ENCODE assay signal across 7 mouse cellular contexts in genomic region chr16:96327251-96327650, GRCm38 (mm10).
DNase-seq lines count a peak whose midpoint lies in the region; ATAC-seq and TF ChIP-seq lines count a peak whose summit lies in the region.
"Not testable (repeated sequence)": the region's sequence is repeated elsewhere in the genome, so short reads cannot be mapped to it uniquely, and the experiment has no call there.

No protein-coding gene starts in this region.

- peaks cover 32% of the 10 kb centered on the region for H3K4me1 ChIP-seq in E14TG2a.4 (replicated peaks; ENCODE audit: low read depth, low read length)
- H3K4me1 ChIP-seq in intestine, embryonic 14.5 days (replicated peaks; ENCODE audit: control insufficient read depth, insufficient read depth, low read length); lung, embryonic 16.5 days (replicated peaks; ENCODE audit: control insufficient read depth, insufficient read depth, low read length); stomach, embryonic 15.5 days: not testable (repeated sequence)

- WGBS in intestine, embryonic 14.5 days: 47% methylated on average over 9 of the region's 9 CpGs
- 26% methylated on average over 9 of the region's 9 CpGs for WGBS in lung, embryonic 16.5 days
- WGBS in stomach, embryonic 15.5 days: 26% methylated on average over 9 of the region's 9 CpGs

- ATAC-seq in intestine, embryonic 14.5 days (replicated peaks; ENCODE audit: low FRiP score, low TSS enrichment, low read depth): peak; percentile 32; the same call in 1 of the 2 replicates
- not testable (repeated sequence) for ATAC-seq in lung, embryonic 16.5 days (ENCODE audit: low read depth)
- ATAC-seq in stomach, embryonic 15.5 days (ENCODE audit: insufficient read depth, low FRiP score, low read depth): peak; percentile 52; the same call in 1 of the 2 replicates

- H3K4me2 ChIP-seq in intestine, embryonic 14.5 days (ENCODE audit: low read length): not testable (repeated sequence)
- H3K4me2 ChIP-seq in lung, embryonic 16.5 days (ENCODE audit: low read depth, low read length): peak overlapping the region; percentile 27; the same call in 1 of the 2 replicates
- H3K4me2 ChIP-seq in stomach, embryonic 15.5 days: peak overlapping the region; percentile 23; the same call in 1 of the 2 replicates

- peaks cover 15% of the 10 kb centered on the region; the same call in 1 of the 2 replicates for H3K27me3 ChIP-seq in E14TG2a.4 (ENCODE audit: insufficient read depth, low read length)
- not testable (repeated sequence) for H3K27me3 ChIP-seq in intestine, embryonic 14.5 days (replicated peaks; ENCODE audit: control insufficient read depth, insufficient read depth, low read length); lung, embryonic 16.5 days (ENCODE audit: control insufficient read depth, insufficient read depth, low read depth, low read length); stomach, embryonic 15.5 days (replicated peaks)

- not testable (repeated sequence) for H3K36me3 ChIP-seq in E14TG2a.4 (ENCODE audit: insufficient read depth, low read length); intestine, embryonic 14.5 days (ENCODE audit: control insufficient read depth, insufficient read depth, low read length); lung, embryonic 16.5 days (ENCODE audit: control insufficient read depth, insufficient read depth, low read length); stomach, embryonic 15.5 days

- TF ChIP-seq CTCF in E14TG2a.4 (conservative IDR thresholded peaks at IDR 0.05; ENCODE audit: low read length); layer of hippocampus, adult 2 months (conservative IDR thresholded peaks at IDR 0.05): not testable (repeated sequence)

- not testable (repeated sequence) for H3K9ac ChIP-seq in intestine, embryonic 14.5 days (ENCODE audit: low read length); lung, embryonic 16.5 days (ENCODE audit: low read length); stomach, embryonic 15.5 days

- 0 out of 2 replicates have a peak overlapping the region, but pooled peaks have one; percentile 32 for H3K4me3 ChIP-seq in E14TG2a.4 (replicated peaks; ENCODE audit: low read length)
- H3K4me3 ChIP-seq in intestine, embryonic 14.5 days (ENCODE audit: low read depth, low read length); layer of hippocampus, adult 2 months; lung, embryonic 16.5 days (ENCODE audit: low read length); stomach, embryonic 15.5 days (replicated peaks): not testable (repeated sequence)

- DNase-seq in intestine, embryonic 14.5 days (ENCODE audit: low spot score); layer of hippocampus, adult 2 months (ENCODE audit: low spot score in 2 of 2): not testable (repeated sequence)
- peak; percentile 86 for DNase-seq in kidney, adult 9 months
- peak; percentile 58 for DNase-seq in thymus, postnatal 25 days

- not testable (repeated sequence) for H3K27ac ChIP-seq in intestine, embryonic 14.5 days (ENCODE audit: low read depth); lung, embryonic 16.5 days (ENCODE audit: low read length); stomach, embryonic 15.5 days
- peak overlapping the region; percentile 73; the same call in 1 of the 2 replicates for H3K27ac ChIP-seq in layer of hippocampus, adult 2 months

- H3K9me3 ChIP-seq in E14TG2a.4 (ENCODE audit: low read length); intestine, embryonic 14.5 days (ENCODE audit: control insufficient read depth, low read length); lung, embryonic 16.5 days (ENCODE audit: control insufficient read depth, low read length); stomach, embryonic 15.5 days: not testable (repeated sequence)
